ENCODE assay signal across 12 mouse cellular contexts in the genomic region with DNA sequence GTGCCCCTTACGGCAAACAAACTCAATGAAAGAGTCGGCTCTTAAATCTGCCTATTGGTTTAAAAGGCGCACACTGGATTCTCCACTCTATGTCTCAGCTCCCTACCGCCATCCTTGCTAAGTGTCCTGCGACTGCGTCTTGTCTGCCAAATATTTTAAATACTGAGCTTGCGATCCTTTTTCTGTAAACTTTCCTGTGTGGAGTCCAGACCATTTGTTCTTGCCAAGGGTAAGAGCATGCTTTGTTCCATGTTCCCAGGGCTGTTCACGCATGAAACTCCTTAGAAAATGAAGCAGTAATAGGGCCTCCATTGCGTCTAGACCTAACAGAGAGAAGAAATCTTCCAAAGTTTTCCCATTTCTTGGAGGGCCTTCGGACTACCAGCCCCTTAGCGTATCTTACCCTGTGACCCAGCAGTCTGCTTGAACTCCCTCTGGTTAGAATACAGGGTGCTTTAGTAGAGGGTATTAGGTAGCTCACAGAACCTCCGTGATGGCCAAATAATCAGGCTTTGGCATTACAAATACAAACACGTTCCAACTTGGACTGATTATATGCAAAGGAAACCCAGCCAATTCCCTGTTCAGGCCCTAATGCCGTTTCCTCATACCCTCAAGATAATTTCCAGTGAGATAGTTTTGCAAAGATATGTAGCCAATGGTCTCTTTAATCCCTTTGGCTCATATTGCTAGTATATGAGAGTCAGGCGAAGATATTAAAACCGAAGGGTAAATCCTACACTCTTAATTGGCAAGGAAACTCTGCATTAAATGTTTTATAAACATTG. TPM values are rescaled to one million over a fixed set of nuclear protein-coding genes. Genes with fewer than 3 reads are reported as not detected.
DNase-seq lines count a peak whose midpoint lies in the region; ATAC-seq and TF ChIP-seq lines count a peak whose summit lies in the region.
"Had no signal": no experiment of that assay in that cellular context is flagged by ENCODE, and none has a peak within 500 bp of the region (broad histone marks: within the 10 kb centered on the region; RNA-seq: fewer than 3 reads in every experiment).

No protein-coding gene starts in this region.

- H3K27ac ChIP-seq in gastrocnemius, adult 2 months = no peak overlapping the region
- H3K27ac ChIP-seq in lung, embryonic 16.5 days (ENCODE audit: low read length) = peak overlapping the region; percentile 75
- peak overlapping the region; percentile 69 for H3K27ac ChIP-seq in embryonic facial prominence, embryonic 13.5 days
- peak overlapping the region; percentile 36 for H3K27ac ChIP-seq in stomach, embryonic 16.5 days (ENCODE audit: low read length)
- no peak overlapping the region for H3K27ac ChIP-seq in layer of hippocampus, adult 2 months
- H3K27ac ChIP-seq: macrophage had no signal

- DNase-seq in gastrocnemius, adult 18-20 months (ENCODE audit: low spot score) = peak; percentile 19
- DNase-seq in gastrocnemius, adult 2 months = no peak
- no peak for DNase-seq in lung, postnatal 4 days
- no peak for DNase-seq in testis, postnatal 10 days (ENCODE audit: low spot score)
- DNase-seq in layer of hippocampus, adult 2 months (ENCODE audit: low spot score in 2 of 2) = no peak
- DNase-seq: kidney, postnatal 10 days had no signal

- ATAC-seq in lung, embryonic 16.5 days (ENCODE audit: low read depth) = peak; percentile 80
- 0 out of 2 replicates have a peak, but pooled peaks have one; percentile 60 for ATAC-seq in embryonic facial prominence, embryonic 13.5 days (ENCODE audit: insufficient number of reproducible peaks, insufficient read depth, low FRiP score, low TSS enrichment, low read depth)
- ATAC-seq in stomach, embryonic 16.5 days (ENCODE audit: insufficient read depth, low FRiP score) = peak; percentile 34; the same call in 1 of the 2 replicates

- H3K4me1 ChIP-seq in lung, embryonic 16.5 days (replicated peaks; ENCODE audit: control insufficient read depth, insufficient read depth, low read length) = peaks cover 3% of the 10 kb centered on the region
- peaks cover 19% of the 10 kb centered on the region for H3K4me1 ChIP-seq in embryonic facial prominence, embryonic 13.5 days
- H3K4me1 ChIP-seq in stomach, embryonic 16.5 days (ENCODE audit: control insufficient read depth, insufficient read depth, low read length) = peaks cover 10% of the 10 kb centered on the region; the same call in 1 of the 2 replicates

- H3K9me3 ChIP-seq in lung, embryonic 16.5 days (ENCODE audit: control insufficient read depth, low read length) = no peaks in the 10 kb centered on the region
- H3K9me3 ChIP-seq in embryonic facial prominence, embryonic 13.5 days = no peaks in the 10 kb centered on the region
- H3K9me3 ChIP-seq in stomach, embryonic 16.5 days (replicated peaks; ENCODE audit: control insufficient read depth, low read length) = no peaks in the 10 kb centered on the region

- H3K4me2 ChIP-seq in lung, embryonic 16.5 days (ENCODE audit: low read depth, low read length) = no peak overlapping the region
- no peak overlapping the region for H3K4me2 ChIP-seq in embryonic facial prominence, embryonic 13.5 days
- no peak overlapping the region for H3K4me2 ChIP-seq in stomach, embryonic 16.5 days (ENCODE audit: low read depth, low read length)

- H3K27me3 ChIP-seq in lung, embryonic 16.5 days (ENCODE audit: control insufficient read depth, insufficient read depth, low read depth, low read length) = no peaks in the 10 kb centered on the region
- H3K27me3 ChIP-seq in embryonic facial prominence, embryonic 13.5 days = no peaks in the 10 kb centered on the region
- no peaks in the 10 kb centered on the region for H3K27me3 ChIP-seq in stomach, embryonic 16.5 days (ENCODE audit: control insufficient read depth, insufficient read depth, low read length)

- no peaks in the 10 kb centered on the region for H3K36me3 ChIP-seq in lung, embryonic 16.5 days (ENCODE audit: control insufficient read depth, insufficient read depth, low read length)
- no peaks in the 10 kb centered on the region for H3K36me3 ChIP-seq in embryonic facial prominence, embryonic 13.5 days
- H3K36me3 ChIP-seq in stomach, embryonic 16.5 days (ENCODE audit: control insufficient read depth, insufficient read depth, low read length) = no peaks in the 10 kb centered on the region

- WGBS in lung, embryonic 16.5 days = 57% methylated on average over 16 of the region's 16 CpGs
- WGBS in embryonic facial prominence, embryonic 13.5 days = 66% methylated on average over 16 of the region's 16 CpGs
- 54% methylated on average over 16 of the region's 16 CpGs for WGBS in stomach, embryonic 16.5 days

- no peak for TF ChIP-seq CTCF in gastrocnemius, adult 2 months (IDR thresholded peaks at IDR 0.05)
- TF ChIP-seq CTCF in layer of hippocampus, adult 2 months (conservative IDR thresholded peaks at IDR 0.05) = no peak

- intact Hi-C loops in gastrocnemius, adult 2 months (cut with DNase I) = no loop called here

- no peak overlapping the region for H3K9ac ChIP-seq in lung, embryonic 16.5 days (ENCODE audit: low read length)
- no peak overlapping the region for H3K9ac ChIP-seq in embryonic facial prominence, embryonic 13.5 days
- H3K9ac ChIP-seq in stomach, embryonic 16.5 days (ENCODE audit: low read length) = no peak overlapping the region

- H3K4me3 ChIP-seq in gastrocnemius, adult 2 months = no peak overlapping the region
- H3K4me3 ChIP-seq in lung, embryonic 16.5 days (ENCODE audit: low read length) = no peak overlapping the region
- no peak overlapping the region for H3K4me3 ChIP-seq in embryonic facial prominence, embryonic 13.5 days
- H3K4me3 ChIP-seq in stomach, embryonic 16.5 days (replicated peaks; ENCODE audit: low read length) = no peak overlapping the region
- no peak overlapping the region for H3K4me3 ChIP-seq in layer of hippocampus, adult 2 months

RNA-seq across cellular contexts. Expression of a gene that starts 39.3 kb away (rescaled TPM):
- not detected for total RNA-seq in gastrocnemius, adult 18-20 months (2021)
- total RNA-seq in gastrocnemius, adult 2 months (2021) = not detected
- not detected in 2 replicates for polyA plus RNA-seq in lung, embryonic 16.5 days (2015; fragmentation: Nextera tagmentation; extraction: Ambion mirVana)
- not detected in 2 replicates for polyA plus RNA-seq in embryonic facial prominence, embryonic 13.5 days (2015; fragmentation: Nextera tagmentation; extraction: Ambion mirVana)
- not detected in 2 replicates for polyA plus RNA-seq in stomach, embryonic 16.5 days (2015; fragmentation: Nextera tagmentation; extraction: Ambion mirVana)
- not detected for total RNA-seq in layer of hippocampus, adult 2 months (2021)
- total RNA-seq: adrenal gland, postnatal 4 days; hematopoietic stem cell, adult 5-6 weeks had no signal
- polyA plus RNA-seq: macrophage had no signal

Comparison
In these comparisons a context has a peak if more than half of its experiments do, and no peak if none do; other contexts are left out.
1. H3K27ac ChIP-seq: peak in lung, embryonic 16.5 days (single experiment), embryonic facial prominence, embryonic 13.5 days (single experiment) and stomach, embryonic 16.5 days (single experiment); none in gastrocnemius, adult 2 months (single experiment) and layer of hippocampus, adult 2 months (single experiment).
2. Peak in every context shown above with its lines, with median percentiles within 50 percentile points of each other: ATAC-seq.